Mouse (Mus musculus) urinary bladder, postnatal 14 days (tissue): ENCODE results near the gene Tspear.

Experiments
- DNase-seq: peaks from one replicate; pipeline ENCODE4 v3.0.0; 2021; ENCODE audit warnings: low spot score

Gene Tspear

GRCm38 (mm10) chr10:77869651-77870050, 183.3 kb downstream of the Tspear start:
- DNase-seq: no peak

- DNase-seq: peak; percentile 51
Measured at GRCm38 (mm10) chr10:77878985-77879384, 192.6 kb downstream of the Tspear start.

GRCm38 (mm10) chr10:77880305-77880704, 193.9 kb downstream of the Tspear start:
- no peak for DNase-seq

- DNase-seq: no peak
Measured at GRCm38 (mm10) chr10:77882553-77882952, 196.2 kb downstream of the Tspear start.

GRCm38 (mm10) chr10:77886007-77886747, 199.8 kb downstream of the Tspear start:
- DNase-seq: no peak

- DNase-seq: no peak
Measured at GRCm38 (mm10) chr10:77890987-77891565, 204.7 kb downstream of the Tspear start.

GRCm38 (mm10) chr10:77895562-77895961, 209.2 kb downstream of the Tspear start:
- DNase-seq: no peak

GRCm38 (mm10) chr10:77900126-77900525, 213.8 kb downstream of the Tspear start:
- no peak for DNase-seq

GRCm38 (mm10) chr10:77900903-77901818, 214.8 kb downstream of the Tspear start:
- no peak for DNase-seq

GRCm38 (mm10) chr10:77901871-77902210, 215.5 kb downstream of the Tspear start:
- no peak for DNase-seq

GRCm38 (mm10) chr10:77902211-77902893, 216.0 kb downstream of the Tspear start, which contains the start of gene Lrrc3:
Gene Lrrc3, minus strand, starts transcription at chr10:77902536.
- DNase-seq: peak; percentile 64

- peak; percentile 57 for DNase-seq
Measured at GRCm38 (mm10) chr10:77902894-77903715, 216.7 kb downstream of the Tspear start.

- peak; percentile 18 for DNase-seq
Measured at GRCm38 (mm10) chr10:77912605-77913004, 226.2 kb downstream of the Tspear start.

- no peak for DNase-seq
Measured at GRCm38 (mm10) chr10:77913292-77913691, 226.9 kb downstream of the Tspear start.

GRCm38 (mm10) chr10:77916636-77917335, 230.4 kb downstream of the Tspear start:
- peak; percentile 68 for DNase-seq

GRCm38 (mm10) chr10:77921009-77921408, 234.6 kb downstream of the Tspear start:
- no peak for DNase-seq

GRCm38 (mm10) chr10:77922681-77923080, 236.3 kb downstream of the Tspear start:
- no peak for DNase-seq

- DNase-seq: peak; percentile 72
Measured at GRCm38 (mm10) chr10:77926140-77926539, 239.8 kb downstream of the Tspear start.

- DNase-seq: no peak
Measured at GRCm38 (mm10) chr10:77927375-77927774, 241.0 kb downstream of the Tspear start.
